Mouse (Mus musculus): ENCODE data around the gene 1810009A15Rik. TPM values are rescaled to one million over a fixed set of nuclear protein-coding genes. Genes with fewer than 3 reads are reported as not detected.

1810009A15Rik gene
- polyA plus RNA-seq, 1 experiment from 2014 or later, result 49.0 TPM

DNA sequence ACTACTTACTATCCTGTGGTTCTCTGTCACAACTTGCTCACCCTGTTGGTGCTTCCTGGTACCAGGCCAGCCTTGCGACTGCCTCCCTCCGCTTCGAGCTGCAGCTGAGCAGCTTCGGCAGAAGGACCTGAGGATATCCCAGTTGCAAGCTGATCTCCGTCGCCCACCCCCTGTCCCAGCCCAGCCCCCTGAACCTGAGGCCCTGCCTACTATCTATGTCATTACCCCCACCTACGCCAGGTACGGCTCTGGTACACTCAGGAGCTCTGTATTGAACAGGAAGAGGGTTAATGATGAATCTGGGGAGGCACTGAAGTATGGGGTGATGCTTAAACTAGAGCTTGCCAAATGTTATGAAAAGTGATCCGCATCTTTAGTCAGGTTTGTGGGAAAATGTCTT is 33.1 kb downstream of the 1810009A15Rik start:
- H3K9ac ChIP-seq, result peak overlapping the region; percentile 85
- peak overlapping the region; percentile 96 for H3K27ac ChIP-seq (replicated peaks)
- peak overlapping the region; percentile 88 for H3K4me2 ChIP-seq
- ATAC-seq (ENCODE audit: insufficient read depth), result no peak
- peaks cover 33% of the 10 kb centered on the region for H3K36me3 ChIP-seq (replicated peaks)
- peak overlapping the region; percentile 90 for H3K4me3 ChIP-seq (replicated peaks)
- H3K27me3 ChIP-seq, result no peaks in the 10 kb centered on the region
- no peaks in the 10 kb centered on the region for H3K9me3 ChIP-seq (replicated peaks)
- 82% methylated on average over 9 of the region's 9 CpGs for WGBS (ENCODE audit: insufficient replicate concordance)
- H3K4me1 ChIP-seq (replicated peaks), result peaks cover 54% of the 10 kb centered on the region

DNA sequence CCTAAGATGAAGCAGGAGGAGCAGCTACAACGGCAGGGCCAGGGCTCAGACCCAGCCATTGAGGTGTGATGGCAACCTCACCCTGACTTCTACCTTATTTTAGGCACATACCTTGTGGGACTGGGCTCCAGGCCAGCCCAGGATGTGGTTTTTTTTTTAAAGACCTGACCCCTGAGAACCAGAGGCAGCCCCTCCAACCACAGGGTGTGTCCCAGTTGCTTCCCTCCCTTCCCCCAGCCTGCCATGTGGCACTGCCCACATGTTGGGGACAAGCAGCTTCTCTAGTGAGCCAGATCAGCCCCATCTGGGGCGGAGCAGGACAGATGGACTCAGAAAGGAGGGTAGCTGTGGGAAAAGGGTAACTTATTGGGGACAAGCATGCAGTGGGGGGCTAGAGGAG is 38.1 kb downstream of the 1810009A15Rik start:
- WGBS (ENCODE audit: insufficient replicate concordance), result 39% methylated on average over 2 of the region's 2 CpGs
- H3K4me3 ChIP-seq (replicated peaks), result no peak overlapping the region
- peaks cover 82% of the 10 kb centered on the region for H3K4me1 ChIP-seq (replicated peaks)
- ATAC-seq (ENCODE audit: insufficient read depth), result no peak
- H3K4me2 ChIP-seq, result peak overlapping the region; percentile 1; the same call in 1 of the 2 replicates
- no peaks in the 10 kb centered on the region for H3K27me3 ChIP-seq
- H3K9ac ChIP-seq, result no peak overlapping the region
- peaks cover 46% of the 10 kb centered on the region for H3K36me3 ChIP-seq (replicated peaks)
- no peaks in the 10 kb centered on the region for H3K9me3 ChIP-seq (replicated peaks)
- peak overlapping the region; percentile 92; the same call in 1 of the 2 replicates for H3K27ac ChIP-seq (replicated peaks)

DNA sequence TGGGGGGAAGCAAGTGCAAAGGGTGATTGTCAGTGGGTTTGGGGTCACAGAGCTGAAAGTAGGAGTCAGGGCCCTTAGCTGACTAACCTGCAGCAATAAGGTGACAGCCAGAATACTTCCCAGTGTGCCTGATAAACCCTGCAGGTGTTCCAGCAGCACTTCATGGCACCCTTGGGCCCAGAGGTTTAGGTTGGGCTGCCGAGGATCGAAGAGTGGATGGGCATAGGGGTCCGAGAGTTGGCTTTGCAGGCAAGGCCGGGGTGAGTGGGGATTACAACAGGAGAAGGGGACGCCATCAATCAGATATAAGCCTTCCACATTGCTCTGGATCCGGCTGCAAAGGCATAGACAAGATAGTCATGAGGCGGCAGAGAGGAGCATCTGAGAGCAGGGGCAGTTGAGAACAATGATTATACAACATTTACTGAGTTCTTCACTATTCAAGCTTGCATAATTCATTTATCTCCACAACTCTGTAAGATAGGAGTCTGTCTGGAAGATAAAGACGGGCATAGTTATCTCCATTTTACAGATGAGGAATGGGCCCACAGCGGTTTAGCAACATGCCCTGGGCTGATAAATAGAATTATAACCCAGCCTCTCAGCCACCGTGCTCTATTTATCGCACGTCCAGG is 39.4 kb downstream of the 1810009A15Rik start:
- 28% methylated on average over 12 of the region's 12 CpGs for WGBS (ENCODE audit: insufficient replicate concordance)
- Histone ChIP-seq H3K9me3 (replicated peaks) (no peaks in the 10 kb centered on the region), H3K27me3 (no peaks in the 10 kb centered on the region), H3K9ac (no peak overlapping the region), H3K4me2 (peak overlapping the region; percentile 99), H3K27ac (replicated peaks) (peak overlapping the region; percentile 92), H3K36me3 (replicated peaks) (peaks cover 49% of the 10 kb centered on the region), H3K4me1 (replicated peaks) (peaks cover 71% of the 10 kb centered on the region), H3K4me3 (replicated peaks) (peak overlapping the region; percentile 89)
- ATAC-seq (ENCODE audit: insufficient read depth), result peak; percentile 44

DNA sequence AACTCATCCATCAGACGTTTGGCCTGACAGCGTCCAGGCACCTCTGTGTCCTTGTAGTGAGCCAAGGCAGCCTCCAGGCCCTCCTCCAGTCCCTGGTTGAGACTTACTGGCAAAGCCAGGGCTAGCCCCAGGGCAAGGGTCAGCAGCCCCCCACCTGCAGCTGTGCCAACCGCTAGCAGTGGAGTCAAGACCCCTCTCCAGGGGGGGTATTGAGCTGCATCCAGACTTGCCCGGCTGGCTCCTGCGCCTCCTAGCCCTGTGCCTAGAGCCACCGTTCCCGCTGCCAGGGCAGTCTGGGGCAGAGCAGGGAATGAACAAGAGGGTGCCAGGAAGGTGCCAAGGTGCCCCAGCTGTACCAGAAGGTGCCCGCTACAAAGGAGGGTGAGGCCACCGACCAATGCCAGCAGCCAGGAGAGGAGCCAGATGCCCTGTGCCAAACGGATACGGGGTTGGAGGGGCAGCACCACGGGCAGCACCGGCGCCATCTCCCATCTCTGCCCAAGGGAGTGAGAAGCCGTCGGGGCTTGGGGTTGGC is 40.1 kb downstream of the 1810009A15Rik start:
- 32% methylated on average over 16 of the region's 16 CpGs for WGBS (ENCODE audit: insufficient replicate concordance)
- Histone ChIP-seq H3K4me3 (replicated peaks) (peak overlapping the region; percentile 89), H3K27ac (replicated peaks) (peak overlapping the region; percentile 92), H3K9ac (peak overlapping the region; percentile 86), H3K4me1 (replicated peaks) (peaks cover 64% of the 10 kb centered on the region), H3K9me3 (replicated peaks) (no peaks in the 10 kb centered on the region), H3K4me2 (peak overlapping the region; percentile 99), H3K27me3 (no peaks in the 10 kb centered on the region), H3K36me3 (replicated peaks) (peaks cover 52% of the 10 kb centered on the region)
- ATAC-seq (ENCODE audit: insufficient read depth), result peak; percentile 6

DNA sequence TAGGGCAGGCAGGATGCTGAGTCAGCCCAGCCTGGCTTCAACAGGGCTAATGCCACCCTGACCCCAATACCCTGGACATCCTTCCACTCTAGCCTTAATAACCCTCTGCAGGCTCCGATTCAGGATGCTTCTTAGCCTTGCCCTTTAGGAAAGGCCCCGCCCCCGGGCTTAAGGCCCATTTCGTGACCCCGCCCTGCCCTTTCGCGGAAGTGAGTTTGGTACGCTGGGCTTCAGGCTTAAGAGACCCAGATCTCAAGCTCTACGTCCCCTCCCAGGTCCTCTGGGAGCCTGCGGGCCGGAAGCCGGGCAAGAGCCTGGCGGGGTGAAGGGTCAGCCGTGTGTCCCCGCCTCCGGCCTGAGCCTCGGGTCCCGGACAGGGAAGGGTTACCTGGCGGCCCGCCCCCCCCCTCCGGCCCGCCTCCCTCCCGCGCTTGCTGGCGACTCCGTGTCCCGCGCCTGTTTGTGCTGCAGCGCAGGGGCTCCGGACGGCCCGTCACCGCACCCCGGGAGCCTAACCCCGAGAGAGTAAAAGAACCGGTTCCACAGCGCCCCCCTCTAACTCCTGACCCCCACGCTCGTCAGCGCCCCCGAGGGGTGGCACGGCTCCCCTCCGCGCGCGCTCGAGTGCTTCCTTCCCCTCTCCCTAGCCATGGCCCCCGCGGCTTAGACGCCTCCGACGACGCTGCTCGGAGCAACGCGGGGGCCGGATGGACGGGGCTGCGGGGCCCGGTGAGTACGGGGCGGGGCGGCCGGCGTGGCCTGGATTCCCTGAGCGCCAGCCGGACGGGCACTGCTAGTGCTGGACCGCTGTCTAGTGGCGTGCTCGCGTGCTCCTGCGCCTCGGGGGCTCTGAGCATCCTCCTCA is 40.8 kb downstream of the 1810009A15Rik start, which contains the start of the genes Rom1 and Eml3:
Rom1 (minus strand) TSS at position 133 of the 865 bp plus-strand sequence.
Eml3 (plus strand) TSS at position 329 of the 865 bp plus-strand sequence.
- Histone ChIP-seq H3K4me3 (replicated peaks) (peak within 1 kb of the TSS; percentile 89), H3K4me1 (replicated peaks) (peaks cover 58% of the 10 kb centered on the region), H3K27ac (replicated peaks) (peak within 1 kb of the TSS; percentile 92), H3K4me2 (peak within 1 kb of the TSS; percentile 99), H3K36me3 (replicated peaks) (peaks cover 54% of the 10 kb centered on the region), H3K9ac (peak within 1 kb of the TSS; percentile 86), H3K27me3 (no peaks in the 10 kb centered on the region), H3K9me3 (replicated peaks) (no peaks in the 10 kb centered on the region)
- under 1% methylated on average over 73 of the region's 74 CpGs for WGBS (ENCODE audit: insufficient replicate concordance)
- peak; percentile 74 for ATAC-seq (ENCODE audit: insufficient read depth)

DNA sequence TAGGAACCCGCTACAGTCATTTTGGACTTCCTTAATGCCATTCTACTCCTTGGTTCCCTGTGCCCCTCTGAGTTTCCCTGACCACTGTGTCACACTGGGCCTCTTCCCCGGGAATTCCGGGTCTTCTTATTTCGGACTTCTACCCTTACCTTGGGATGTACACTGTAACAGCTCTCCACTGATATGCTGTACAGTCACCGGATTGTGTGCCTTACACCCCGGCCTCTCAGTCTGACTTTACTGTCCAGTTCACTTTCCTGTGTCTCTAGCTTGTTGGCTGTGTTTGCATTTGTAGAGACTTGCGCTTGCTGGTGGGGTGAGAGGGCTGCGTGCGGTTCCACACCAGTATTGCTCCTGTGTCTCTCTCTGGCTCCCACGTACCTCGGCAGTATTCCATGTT is 41.5 kb downstream of the 1810009A15Rik start:
- Histone ChIP-seq H3K9ac (peak overlapping the region; percentile 86), H3K9me3 (replicated peaks) (no peaks in the 10 kb centered on the region), H3K36me3 (replicated peaks) (peaks cover 58% of the 10 kb centered on the region), H3K27ac (replicated peaks) (peak overlapping the region; percentile 92), H3K4me2 (peak overlapping the region; percentile 99), H3K4me3 (replicated peaks) (peak overlapping the region; percentile 89), H3K4me1 (replicated peaks) (peaks cover 58% of the 10 kb centered on the region), H3K27me3 (no peaks in the 10 kb centered on the region)
- ATAC-seq (ENCODE audit: insufficient read depth), result no peak
- 8% methylated on average over 11 of the region's 11 CpGs for WGBS (ENCODE audit: insufficient replicate concordance)

DNA sequence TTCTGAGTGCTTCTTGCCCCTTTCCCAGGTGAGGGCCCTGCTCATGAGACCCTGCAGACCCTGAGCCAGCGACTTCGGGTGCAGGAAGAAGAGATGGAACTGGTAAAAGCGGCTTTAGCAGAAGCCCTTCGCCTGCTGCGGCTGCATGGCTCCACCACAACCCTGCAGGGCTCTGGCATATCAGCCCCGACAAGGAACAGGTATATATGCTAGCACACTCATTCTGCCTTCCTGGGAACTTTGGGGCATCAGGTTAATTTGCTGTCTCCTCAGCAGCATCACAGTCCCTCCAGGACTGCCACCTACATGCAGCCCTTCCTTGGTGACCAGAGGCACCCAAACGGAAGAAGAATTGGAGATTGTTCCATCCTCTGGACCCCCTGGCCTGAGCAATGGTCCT is 42.1 kb downstream of the 1810009A15Rik start:
- ATAC-seq (ENCODE audit: insufficient read depth), result no peak
- WGBS (ENCODE audit: insufficient replicate concordance), result 68% methylated on average over 7 of the region's 7 CpGs
- Histone ChIP-seq H3K9ac (peak overlapping the region; percentile 86; the same call in 1 of the 2 replicates), H3K9me3 (replicated peaks) (no peaks in the 10 kb centered on the region), H3K4me1 (replicated peaks) (peaks cover 57% of the 10 kb centered on the region), H3K27ac (replicated peaks) (peak overlapping the region; percentile 92; the same call in 1 of the 2 replicates), H3K4me2 (peak overlapping the region; percentile 99), H3K4me3 (replicated peaks) (peak overlapping the region; percentile 89), H3K27me3 (no peaks in the 10 kb centered on the region), H3K36me3 (replicated peaks) (peaks cover 58% of the 10 kb centered on the region)

DNA sequence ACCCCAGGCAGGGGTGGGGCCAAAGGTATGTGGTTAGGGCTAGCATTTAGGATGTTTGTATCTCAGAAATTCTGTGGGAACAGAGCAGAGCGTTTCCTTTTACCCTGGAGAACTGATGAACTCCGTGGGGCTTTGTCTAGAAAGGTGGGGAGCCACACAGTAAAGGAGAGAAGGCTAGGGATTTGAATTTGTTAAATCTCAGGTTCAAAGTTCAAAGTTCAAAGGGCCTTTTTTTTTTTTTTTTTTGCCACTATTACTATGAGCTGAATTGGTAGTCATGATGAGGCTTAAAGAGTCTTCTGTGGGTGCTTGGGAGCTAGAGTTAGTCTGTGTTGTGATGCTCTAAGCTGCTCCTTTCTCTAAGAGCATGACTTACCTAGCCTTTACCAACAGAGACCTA is 48.1 kb downstream of the 1810009A15Rik start:
- Histone ChIP-seq H3K9me3 (replicated peaks) (no peaks in the 10 kb centered on the region), H3K27ac (replicated peaks) (no peak overlapping the region), H3K36me3 (replicated peaks) (peaks cover 68% of the 10 kb centered on the region), H3K27me3 (no peaks in the 10 kb centered on the region), H3K4me2 (no peak overlapping the region), H3K4me1 (replicated peaks) (peaks cover 25% of the 10 kb centered on the region), H3K4me3 (replicated peaks) (no peak overlapping the region), H3K9ac (no peak overlapping the region)
- ATAC-seq (ENCODE audit: insufficient read depth), result no peak
- whole genome bisulfite sequencing (ENCODE audit: insufficient replicate concordance), result 74% methylated on average over 2 of the region's 2 CpGs

Small RNAs within 50 kb of the gene (microRNA-seq; reads per million reads assigned to microRNA genes)
- gene Mir5136, result not detected

Other genes starting within 250 kb of the 1810009A15Rik start
- 0.02 TPM in 1 of 2 replicates, not detected in the other for gene Chrm1, start 225.1 kb upstream of the 1810009A15Rik start, polyA plus RNA-seq (2015; fragmentation: Nextera tagmentation; extraction: Ambion mirVana)
- 124 and 132 TPM in 2 replicates for gene Slc3a2, start 165.5 kb upstream of the 1810009A15Rik start, polyA plus RNA-seq (2015; fragmentation: Nextera tagmentation; extraction: Ambion mirVana)
- 48.8 and 53.0 TPM in 2 replicates for gene Wdr74, start 153.0 kb upstream of the 1810009A15Rik start, polyA plus RNA-seq (2015; fragmentation: Nextera tagmentation; extraction: Ambion mirVana)
- 0.43 and 0.62 TPM in 2 replicates for gene 1700092M07Rik, start 148.1 kb upstream of the 1810009A15Rik start, polyA plus RNA-seq (2015; fragmentation: Nextera tagmentation; extraction: Ambion mirVana)
- gene Stx5a, start 147.4 kb upstream of the 1810009A15Rik start, polyA plus RNA-seq (2015; fragmentation: Nextera tagmentation; extraction: Ambion mirVana), result 53.5 and 53.8 TPM in 2 replicates
- gene Nxf1, start 131.8 kb upstream of the 1810009A15Rik start, polyA plus RNA-seq (2015; fragmentation: Nextera tagmentation; extraction: Ambion mirVana), result 81.2 and 91.6 TPM in 2 replicates
- 53.8 and 57.3 TPM in 2 replicates for gene Tmem223, start 117.9 kb upstream of the 1810009A15Rik start, polyA plus RNA-seq (2015; fragmentation: Nextera tagmentation; extraction: Ambion mirVana)
- 90.5 and 96.9 TPM in 2 replicates for gene Tmem179b, start 114.4 kb upstream of the 1810009A15Rik start, polyA plus RNA-seq (2015; fragmentation: Nextera tagmentation; extraction: Ambion mirVana)
- 13.2 and 15.4 TPM in 2 replicates for gene Taf6l, start 102.4 kb upstream of the 1810009A15Rik start, polyA plus RNA-seq (2015; fragmentation: Nextera tagmentation; extraction: Ambion mirVana)
- gene Polr2g, start 90.3 kb upstream of the 1810009A15Rik start, polyA plus RNA-seq (2015; fragmentation: Nextera tagmentation; extraction: Ambion mirVana), result 55.5 and 65.7 TPM in 2 replicates
- gene Zbtb3, start 86.3 kb upstream of the 1810009A15Rik start, polyA plus RNA-seq (2015; fragmentation: Nextera tagmentation; extraction: Ambion mirVana), result 1.2 and 1.3 TPM in 2 replicates
- gene Ttc9c, start 69.5 kb upstream of the 1810009A15Rik start, polyA plus RNA-seq (2015; fragmentation: Nextera tagmentation; extraction: Ambion mirVana), result 22.4 and 22.5 TPM in 2 replicates
- 2.2 and 2.6 TPM in 2 replicates for gene Hnrnpul2, start 68.8 kb upstream of the 1810009A15Rik start, polyA plus RNA-seq (2015; fragmentation: Nextera tagmentation; extraction: Ambion mirVana)
- not detected in 2 replicates for gene AC129217.1, start 59.1 kb upstream of the 1810009A15Rik start, polyA plus RNA-seq (2015; fragmentation: Nextera tagmentation; extraction: Ambion mirVana)
- gene Bscl2, start 51.4 kb upstream of the 1810009A15Rik start, polyA plus RNA-seq (2015; fragmentation: Nextera tagmentation; extraction: Ambion mirVana), result 29.8 and 33.1 TPM in 2 replicates
- 0.43 and 0.50 TPM in 2 replicates for gene Gng3, start 49.7 kb upstream of the 1810009A15Rik start, polyA plus RNA-seq (2015; fragmentation: Nextera tagmentation; extraction: Ambion mirVana)
- gene Lrrn4cl, start 38.1 kb upstream of the 1810009A15Rik start, polyA plus RNA-seq (2015; fragmentation: Nextera tagmentation; extraction: Ambion mirVana), result 0.15 TPM in 2 replicates
- 90.4 and 96.5 TPM in 2 replicates for gene Ubxn1, start 17.4 kb upstream of the 1810009A15Rik start, polyA plus RNA-seq (2015; fragmentation: Nextera tagmentation; extraction: Ambion mirVana)
- gene Uqcc3, start 7.9 kb upstream of the 1810009A15Rik start, polyA plus RNA-seq (2015; fragmentation: Nextera tagmentation; extraction: Ambion mirVana), result 29.6 and 29.8 TPM in 2 replicates
- 22.5 and 42.9 TPM in 2 replicates for gene Lbhd1, start 5.1 kb upstream of the 1810009A15Rik start, polyA plus RNA-seq (2015; fragmentation: Nextera tagmentation; extraction: Ambion mirVana)
- not detected in 2 replicates for gene Gm49403, start 4.9 kb upstream of the 1810009A15Rik start, polyA plus RNA-seq (2015; fragmentation: Nextera tagmentation; extraction: Ambion mirVana)
- 0.29 TPM in 1 of 2 replicates, not detected in the other for gene Gm49416, start 73 bp downstream of the 1810009A15Rik start, polyA plus RNA-seq (2015; fragmentation: Nextera tagmentation; extraction: Ambion mirVana)
- gene Ints5, start 4.2 kb downstream of the 1810009A15Rik start, polyA plus RNA-seq (2015; fragmentation: Nextera tagmentation; extraction: Ambion mirVana), result 21.6 and 26.2 TPM in 2 replicates
- 44.8 and 49.6 TPM in 2 replicates for gene Ganab, start 9.2 kb downstream of the 1810009A15Rik start, polyA plus RNA-seq (2015; fragmentation: Nextera tagmentation; extraction: Ambion mirVana)
- 20.6 and 25.8 TPM in 2 replicates for gene B3gat3, start 31.5 kb downstream of the 1810009A15Rik start, polyA plus RNA-seq (2015; fragmentation: Nextera tagmentation; extraction: Ambion mirVana)
- gene Rom1, start 40.5 kb downstream of the 1810009A15Rik start, polyA plus RNA-seq (2015; fragmentation: Nextera tagmentation; extraction: Ambion mirVana), result 2.8 TPM in 2 replicates
- gene Eml3, start 40.7 kb downstream of the 1810009A15Rik start, polyA plus RNA-seq (2015; fragmentation: Nextera tagmentation; extraction: Ambion mirVana), result 13.1 and 14.6 TPM in 2 replicates
- 79.0 and 85.9 TPM in 2 replicates for gene Mta2, start 53.0 kb downstream of the 1810009A15Rik start, polyA plus RNA-seq (2015; fragmentation: Nextera tagmentation; extraction: Ambion mirVana)
- gene Tut1, start 65.0 kb downstream of the 1810009A15Rik start, polyA plus RNA-seq (2015; fragmentation: Nextera tagmentation; extraction: Ambion mirVana), result 13.7 and 14.6 TPM in 2 replicates
- 177 and 180 TPM in 2 replicates for gene Eef1g, start 78.2 kb downstream of the 1810009A15Rik start, polyA plus RNA-seq (2015; fragmentation: Nextera tagmentation; extraction: Ambion mirVana)
- 2.5 and 3.0 TPM in 2 replicates for gene Ahnak, start 100.4 kb downstream of the 1810009A15Rik start, polyA plus RNA-seq (2015; fragmentation: Nextera tagmentation; extraction: Ambion mirVana)
- gene Scgb1a1, start 199.1 kb downstream of the 1810009A15Rik start, polyA plus RNA-seq (2015; fragmentation: Nextera tagmentation; extraction: Ambion mirVana), result not detected in 2 replicates
- gene Asrgl1, start 246.8 kb downstream of the 1810009A15Rik start, polyA plus RNA-seq (2015; fragmentation: Nextera tagmentation; extraction: Ambion mirVana), result 6.7 and 7.9 TPM in 2 replicates

Data from liver, embryonic 15.5 days (tissue).